Mouse (Mus musculus): Measurements from ENCODE around the gene Abcg1. TPM values are rescaled to one million over a fixed set of nuclear protein-coding genes. Genes with fewer than 3 reads are reported as not detected.

Gene Abcg1
- total and polyA plus RNA-seq, 2 experiments from 2014 or later, result 17.4 to 34.9 TPM

DNA sequence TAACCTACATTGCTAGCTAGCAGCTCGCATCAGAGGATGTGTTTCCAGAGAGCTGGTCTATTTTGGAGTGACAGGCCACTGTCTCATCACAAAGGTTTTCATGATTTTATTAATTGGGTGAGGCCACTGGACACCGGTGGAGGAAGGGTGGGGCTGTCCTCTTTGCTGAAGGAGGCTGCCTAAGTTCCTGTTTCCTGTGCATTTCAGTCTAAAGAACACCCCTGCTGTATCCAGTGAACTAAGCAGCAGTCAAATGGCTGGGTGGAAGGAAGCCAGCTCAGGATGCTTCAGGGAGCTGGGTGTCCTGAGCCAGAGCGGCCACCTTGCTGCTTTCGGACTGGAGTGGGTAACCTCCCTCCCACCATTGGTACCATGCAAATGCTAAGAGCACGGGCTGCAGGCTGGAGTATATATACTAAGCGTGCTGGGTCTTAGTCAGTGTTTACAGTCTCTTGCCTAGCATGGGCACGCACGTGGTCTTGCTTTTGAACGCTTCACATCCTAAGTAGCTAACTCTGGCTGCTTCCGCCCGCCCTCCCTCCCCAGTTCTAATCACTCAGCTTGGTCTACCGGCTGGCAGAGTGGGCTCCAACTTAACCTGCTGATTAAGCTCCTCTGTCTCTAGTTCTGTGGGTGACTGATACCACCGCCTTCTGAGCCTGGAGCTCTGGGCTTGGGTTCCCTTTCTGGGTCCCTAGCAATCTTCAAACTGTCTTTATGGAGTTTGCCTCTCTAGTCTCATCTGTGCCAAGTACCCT, 3.3 kb downstream of the Abcg1 start:
- no peak for DNase-seq (ENCODE audit: low spot score)
- no peak overlapping the region for H3K9ac ChIP-seq (replicated peaks; ENCODE audit: low read length)
- H3K27ac ChIP-seq, result no peak overlapping the region
- 58% methylated on average over 13 of the region's 13 CpGs for WGBS
- TF ChIP-seq CTCF (IDR thresholded peaks at IDR 0.05; ENCODE audit: low read depth), result no peak
- no peak for ATAC-seq
- no peaks in the 10 kb centered on the region for H3K36me3 ChIP-seq (ENCODE audit: insufficient read depth, low read length)
- peaks cover 11% of the 10 kb centered on the region for H3K4me1 ChIP-seq (ENCODE audit: insufficient read depth, low read length)
- no peaks in the 10 kb centered on the region for H3K27me3 ChIP-seq (ENCODE audit: insufficient read depth, low read length)
- 0 out of 2 replicates have a peak overlapping the region, but pooled peaks have one; percentile 88 for H3K4me2 ChIP-seq (ENCODE audit: low read depth, low read length)
- no peaks in the 10 kb centered on the region for H3K9me3 ChIP-seq (ENCODE audit: low read length)
- H3K4me3 ChIP-seq (ENCODE audit: low read length), result no peak overlapping the region

DNA sequence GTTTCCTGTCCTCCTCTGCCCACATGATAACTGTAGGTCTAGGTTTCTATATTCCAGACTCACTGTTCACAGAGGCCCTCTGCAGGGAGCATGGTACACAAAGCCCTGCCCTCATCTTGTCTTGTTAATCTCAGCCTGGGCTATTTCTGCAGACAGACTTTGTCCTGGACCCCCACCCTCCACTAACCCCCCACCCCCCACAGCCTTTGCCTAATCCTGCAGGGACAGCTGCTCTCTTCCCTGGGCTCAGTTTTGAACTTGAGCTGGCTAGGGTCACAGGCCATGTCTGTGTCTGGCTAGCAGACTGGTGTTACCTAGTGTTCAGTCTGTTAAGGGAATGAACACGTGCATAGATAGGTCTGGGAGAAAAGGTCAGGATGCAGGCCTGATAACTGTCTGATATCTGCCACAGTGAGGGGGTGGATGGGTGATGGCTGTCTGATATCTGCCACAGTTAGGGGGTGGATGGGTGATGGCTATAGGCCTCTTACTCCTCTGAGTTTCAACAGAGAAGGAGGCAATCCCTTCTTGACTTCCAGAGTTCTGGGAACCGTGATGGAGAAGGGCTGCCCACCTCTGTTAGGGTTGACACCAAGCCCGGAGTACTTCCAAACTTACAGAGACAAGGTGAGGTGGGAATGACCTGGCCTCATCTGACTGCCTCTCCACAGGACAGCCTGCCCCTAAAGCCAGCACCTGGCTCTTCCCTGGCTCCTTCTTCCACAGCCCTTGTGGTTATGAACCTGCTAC, 4.0 kb downstream of the Abcg1 start:
- Histone ChIP-seq H3K4me2 (ENCODE audit: low read depth, low read length) (no peak overlapping the region), H3K27ac (no peak overlapping the region), H3K27me3 (ENCODE audit: insufficient read depth, low read length) (no peaks in the 10 kb centered on the region), H3K4me3 (ENCODE audit: low read length) (no peak overlapping the region), H3K36me3 (ENCODE audit: insufficient read depth, low read length) (no peaks in the 10 kb centered on the region), H3K4me1 (ENCODE audit: insufficient read depth, low read length) (peaks cover 11% of the 10 kb centered on the region), H3K9ac (replicated peaks; ENCODE audit: low read length) (no peak overlapping the region), H3K9me3 (ENCODE audit: low read length) (no peaks in the 10 kb centered on the region)
- ATAC-seq (no peak), DNase-seq (ENCODE audit: low spot score) (no peak)
- WGBS, result 82% methylated on average over 3 of the region's 3 CpGs
- no peak for TF ChIP-seq CTCF (IDR thresholded peaks at IDR 0.05; ENCODE audit: low read depth)

DNA sequence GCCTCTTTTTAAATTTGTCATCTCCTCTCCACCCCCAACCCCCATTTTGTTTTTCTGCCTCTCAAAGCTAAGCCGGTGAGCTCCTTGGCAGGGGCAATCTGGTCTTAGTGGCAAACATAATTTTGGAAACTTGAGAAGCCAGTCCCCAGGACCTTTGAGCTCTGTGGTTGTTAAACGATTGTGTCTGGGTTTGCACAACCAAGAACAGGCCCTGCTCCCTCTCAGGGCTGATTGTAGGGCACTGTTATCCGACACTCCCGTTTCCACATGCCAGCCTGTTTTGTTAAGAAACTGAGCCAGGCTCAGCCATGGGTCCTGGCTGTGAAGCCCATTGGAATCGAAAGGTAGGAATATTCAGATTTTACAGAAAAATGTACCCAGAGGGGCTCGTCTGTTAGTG, 8.6 kb downstream of the Abcg1 start:
- WGBS, result 83% methylated on average over 6 of the region's 6 CpGs
- Histone ChIP-seq H3K9ac (replicated peaks; ENCODE audit: low read length) (no peak overlapping the region), H3K9me3 (ENCODE audit: low read length) (no peaks in the 10 kb centered on the region), H3K4me2 (ENCODE audit: low read depth, low read length) (no peak overlapping the region), H3K4me3 (ENCODE audit: low read length) (no peak overlapping the region), H3K27me3 (ENCODE audit: insufficient read depth, low read length) (no peaks in the 10 kb centered on the region), H3K36me3 (ENCODE audit: insufficient read depth, low read length) (0 out of 2 replicates have a peak, but pooled peaks cover 4% of the 10 kb centered on the region), H3K4me1 (ENCODE audit: insufficient read depth, low read length) (peaks cover 11% of the 10 kb centered on the region), H3K27ac (no peak overlapping the region)
- no peak for TF ChIP-seq CTCF (IDR thresholded peaks at IDR 0.05; ENCODE audit: low read depth)
- no peak for ATAC-seq
- DNase-seq (ENCODE audit: low spot score), result no peak

DNA sequence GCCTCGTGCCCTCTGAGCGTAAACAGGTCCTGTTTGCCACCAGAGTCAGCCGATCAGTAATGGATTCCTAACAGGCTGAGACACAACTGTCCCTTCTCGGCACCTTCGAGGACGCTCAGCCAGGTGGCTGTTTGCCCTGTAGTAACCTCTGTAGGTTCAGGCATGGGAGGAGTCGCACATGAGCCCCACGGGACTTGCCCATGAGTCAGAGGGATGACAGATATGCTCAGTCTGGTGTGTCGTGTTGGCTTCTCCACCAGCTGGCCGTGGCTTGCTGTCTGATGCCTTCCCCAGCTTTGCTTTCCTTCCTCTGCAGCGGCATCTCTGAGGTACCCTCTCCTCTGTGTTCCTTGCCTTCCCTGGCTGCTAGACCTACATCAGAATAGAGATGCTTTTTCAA, 9.6 kb downstream of the Abcg1 start:
- DNase-seq (ENCODE audit: low spot score), result peak; percentile 49
- 66% methylated on average over 11 of the region's 11 CpGs for WGBS
- no peak for TF ChIP-seq CTCF (IDR thresholded peaks at IDR 0.05; ENCODE audit: low read depth)

DNA sequence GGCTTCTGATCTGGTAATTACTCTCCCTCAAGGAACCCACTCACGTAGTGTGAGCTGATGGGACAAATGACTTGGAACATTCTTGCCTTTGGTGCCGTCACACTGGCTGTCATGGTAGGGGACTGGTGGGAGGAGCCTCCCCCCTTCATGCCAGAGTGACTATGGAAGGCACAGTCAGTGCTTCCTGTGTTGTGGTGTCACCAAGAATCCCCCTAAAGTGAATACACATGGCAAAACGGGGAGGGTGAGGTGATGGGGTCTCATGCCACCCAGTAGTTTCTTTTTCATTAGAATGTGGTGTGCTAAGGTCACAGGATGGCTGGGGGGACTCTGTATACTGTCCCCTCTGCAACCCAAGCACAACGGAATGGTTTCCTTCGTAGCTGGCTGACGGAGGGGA, 11.6 kb downstream of the Abcg1 start:
- Histone ChIP-seq H3K27me3 (ENCODE audit: insufficient read depth, low read length) (no peaks in the 10 kb centered on the region), H3K36me3 (ENCODE audit: insufficient read depth, low read length) (0 out of 2 replicates have a peak, but pooled peaks cover 4% of the 10 kb centered on the region), H3K4me1 (ENCODE audit: insufficient read depth, low read length) (peaks cover 37% of the 10 kb centered on the region), H3K4me3 (ENCODE audit: low read length) (no peak overlapping the region), H3K4me2 (ENCODE audit: low read depth, low read length) (no peak overlapping the region), H3K9ac (replicated peaks; ENCODE audit: low read length) (no peak overlapping the region), H3K27ac (no peak overlapping the region), H3K9me3 (ENCODE audit: low read length) (no peaks in the 10 kb centered on the region)
- WGBS, result 68% methylated on average over 6 of the region's 6 CpGs
- DNase-seq (ENCODE audit: low spot score), result no peak
- no peak for TF ChIP-seq CTCF (IDR thresholded peaks at IDR 0.05; ENCODE audit: low read depth)
- no peak for ATAC-seq

More for the DNA sequence above, 9.6 kb downstream of the Abcg1 start:
- H3K9ac ChIP-seq (replicated peaks; ENCODE audit: low read length), result no peak overlapping the region
- H3K27me3 ChIP-seq (ENCODE audit: insufficient read depth, low read length), result no peaks in the 10 kb centered on the region
- peak; percentile 35; the same call in 1 of the 2 replicates for ATAC-seq
- 0 out of 2 replicates have a peak, but pooled peaks cover 4% of the 10 kb centered on the region for H3K36me3 ChIP-seq (ENCODE audit: insufficient read depth, low read length)
- H3K9me3 ChIP-seq (ENCODE audit: low read length), result no peaks in the 10 kb centered on the region
- H3K4me2 ChIP-seq (ENCODE audit: low read depth, low read length), result no peak overlapping the region
- peaks cover 20% of the 10 kb centered on the region for H3K4me1 ChIP-seq (ENCODE audit: insufficient read depth, low read length)
- H3K4me3 ChIP-seq (ENCODE audit: low read length), result no peak overlapping the region
- no peak overlapping the region for H3K27ac ChIP-seq

DNA sequence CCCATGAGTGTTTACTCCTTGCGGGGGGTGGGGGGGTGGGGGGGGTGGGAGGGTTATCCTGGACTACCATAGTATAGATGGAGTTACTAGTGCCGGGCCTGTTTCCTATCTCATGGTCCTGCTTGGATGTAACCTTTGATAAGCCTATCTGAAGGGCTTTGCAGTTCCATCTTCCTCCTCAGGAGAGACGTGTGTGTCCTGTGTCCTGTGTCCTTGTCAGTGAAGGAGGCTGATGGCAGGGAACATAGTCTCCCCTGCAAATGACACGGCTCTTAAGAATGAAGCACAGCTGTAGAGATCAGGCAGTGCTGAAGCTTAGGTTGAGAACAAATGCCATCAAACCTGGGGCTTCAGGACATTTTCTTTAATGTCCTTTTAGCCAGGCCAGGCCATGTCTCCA, 12.4 kb downstream of the Abcg1 start:
- 84% methylated on average over 4 of the region's 4 CpGs for WGBS
- Histone ChIP-seq H3K9ac (replicated peaks; ENCODE audit: low read length) (no peak overlapping the region), H3K36me3 (ENCODE audit: insufficient read depth, low read length) (0 out of 2 replicates have a peak, but pooled peaks cover 4% of the 10 kb centered on the region), H3K27ac (no peak overlapping the region), H3K27me3 (ENCODE audit: insufficient read depth, low read length) (no peaks in the 10 kb centered on the region), H3K9me3 (ENCODE audit: low read length) (no peaks in the 10 kb centered on the region), H3K4me2 (ENCODE audit: low read depth, low read length) (no peak overlapping the region), H3K4me1 (ENCODE audit: insufficient read depth, low read length) (peaks cover 40% of the 10 kb centered on the region), H3K4me3 (ENCODE audit: low read length) (no peak overlapping the region)
- TF ChIP-seq CTCF (IDR thresholded peaks at IDR 0.05; ENCODE audit: low read depth), result no peak
- ATAC-seq (no peak), DNase-seq (ENCODE audit: low spot score) (no peak)

Data from hindbrain, postnatal 0 days (tissue).